Mouse (Mus musculus): ENCODE data around the gene Tmem184c. TPM values are rescaled to one million over a fixed set of nuclear protein-coding genes. Genes with fewer than 3 reads are reported as not detected.

Tmem184c gene
- polyA plus RNA-seq, 1 experiment from 2014 or later, result 62.9 TPM

- no peaks in the 10 kb centered on the region for H3K27me3 ChIP-seq (ENCODE audit: control insufficient read depth, insufficient read depth, low read length)
- no peaks in the 10 kb centered on the region for H3K9me3 ChIP-seq (ENCODE audit: control insufficient read depth, low read length)
- DNase-seq (ENCODE audit: low spot score) (no peak), ATAC-seq (ENCODE audit: low FRiP score) (no peak)
- H3K27ac ChIP-seq (ENCODE audit: low read depth, low read length), result no peak overlapping the region
- H3K36me3 ChIP-seq (ENCODE audit: control insufficient read depth, insufficient read depth, low read length), result peaks cover 4% of the 10 kb centered on the region; the same call in 1 of the 2 replicates
- no peak overlapping the region for H3K4me2 ChIP-seq (replicated peaks; ENCODE audit: low read depth, low read length)
- WGBS, result 93% methylated on average over 3 of the region's 3 CpGs
- H3K4me1 ChIP-seq (replicated peaks; ENCODE audit: control insufficient read depth, insufficient read depth, low read length), result no peaks in the 10 kb centered on the region
- no peak overlapping the region for H3K4me3 ChIP-seq (ENCODE audit: low read depth, low read length)
- H3K9ac ChIP-seq (ENCODE audit: low read depth, low read length), result no peak overlapping the region
Measured at GRCm38 (mm10) chr8:77552491-77552890, 58.0 kb downstream of the Tmem184c start.

DNA sequence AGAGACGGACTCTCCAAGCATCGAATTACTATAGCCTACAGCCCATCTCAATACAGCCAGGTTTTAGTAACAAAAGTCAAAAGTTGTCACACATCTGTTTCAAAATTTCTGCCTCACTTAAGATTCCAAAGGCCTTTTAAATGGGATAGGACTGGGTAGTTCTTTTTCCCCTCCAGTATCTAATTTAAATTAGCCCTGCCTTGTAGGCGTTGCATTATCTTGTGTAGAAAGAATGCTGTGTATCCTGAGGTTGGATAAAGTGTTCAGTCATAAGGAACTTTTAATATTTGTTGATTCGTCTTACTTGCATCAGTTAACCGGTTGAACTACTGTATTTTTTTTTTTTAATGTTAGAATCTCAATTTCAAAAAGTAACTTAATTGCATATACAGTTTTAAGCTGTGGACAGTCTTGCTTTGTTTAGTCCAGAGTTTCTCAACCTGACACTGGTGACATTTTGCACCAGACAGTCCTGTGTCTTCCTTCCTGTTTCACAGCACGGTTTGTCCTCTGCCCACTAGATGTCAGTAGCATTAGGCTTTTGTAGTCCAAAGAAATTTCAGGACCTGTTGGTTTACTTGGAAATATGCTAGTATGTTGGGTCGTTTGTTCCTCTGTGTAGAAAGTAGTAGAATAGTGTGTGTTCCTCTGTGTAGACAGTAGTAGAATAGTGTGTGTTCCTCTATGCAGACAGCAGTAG lies 60.5 kb downstream of the Tmem184c start:
- 28% methylated on average over 7 of the region's 7 CpGs for WGBS
- H3K4me1 ChIP-seq (replicated peaks; ENCODE audit: control insufficient read depth, insufficient read depth, low read length), result no peaks in the 10 kb centered on the region
- H3K36me3 ChIP-seq (ENCODE audit: control insufficient read depth, insufficient read depth, low read length), result no peaks in the 10 kb centered on the region
- ATAC-seq (ENCODE audit: low FRiP score), result peak; percentile 13; the same call in 1 of the 2 replicates
- DNase-seq (ENCODE audit: low spot score), result peak; percentile 36
- no peaks in the 10 kb centered on the region for H3K27me3 ChIP-seq (ENCODE audit: control insufficient read depth, insufficient read depth, low read length)
- peak overlapping the region; percentile 88 for H3K9ac ChIP-seq (ENCODE audit: low read depth, low read length)
- peak overlapping the region; percentile 59 for H3K4me2 ChIP-seq (replicated peaks; ENCODE audit: low read depth, low read length)
- H3K27ac ChIP-seq (ENCODE audit: low read depth, low read length), result no peak overlapping the region
- H3K4me3 ChIP-seq (ENCODE audit: low read depth, low read length), result peak overlapping the region; percentile 83
- no peaks in the 10 kb centered on the region for H3K9me3 ChIP-seq (ENCODE audit: control insufficient read depth, low read length)

DNA sequence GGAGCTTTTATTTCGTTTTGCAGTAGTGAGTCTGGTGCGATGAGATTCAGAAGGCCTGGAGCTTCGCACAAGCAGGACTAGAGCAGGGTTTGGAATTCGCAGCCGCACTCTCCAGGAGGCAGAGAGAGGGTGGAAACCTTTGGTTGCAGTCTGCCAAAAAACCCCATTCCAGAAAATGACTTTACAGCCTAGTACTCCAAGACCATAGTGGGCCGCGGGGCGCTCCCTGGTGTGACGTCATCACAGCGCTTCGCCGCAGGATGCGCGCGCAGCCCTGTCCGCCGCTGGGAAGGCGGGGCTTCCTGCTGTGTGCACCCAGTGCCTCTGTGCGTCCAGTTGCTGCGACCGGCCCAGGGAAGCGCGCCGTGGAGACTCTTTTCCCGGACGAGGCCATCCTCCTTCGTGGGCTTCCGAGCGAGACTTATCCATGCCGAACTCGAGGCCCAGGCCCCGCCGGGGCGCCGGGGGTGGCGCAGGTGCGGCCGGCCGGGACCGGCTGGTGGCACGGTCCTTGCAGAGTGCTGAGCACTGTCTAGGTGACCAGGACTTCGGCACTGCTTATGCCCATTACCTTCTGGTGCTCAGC lies 61.3 kb downstream of the Tmem184c start, which contains the start of gene Prmt9:
TSS of gene Prmt9 (plus strand) at position 277 of the 586 bp plus-strand sequence.
- Histone ChIP-seq H3K4me2 (replicated peaks; ENCODE audit: low read depth, low read length) (peak within 1 kb of the TSS; percentile 59), H3K27ac (ENCODE audit: low read depth, low read length) (peak within 1 kb of the TSS; percentile 72), H3K36me3 (ENCODE audit: control insufficient read depth, insufficient read depth, low read length) (no peaks in the 10 kb centered on the region), H3K4me1 (replicated peaks; ENCODE audit: control insufficient read depth, insufficient read depth, low read length) (no peaks in the 10 kb centered on the region), H3K9ac (ENCODE audit: low read depth, low read length) (peak within 1 kb of the TSS; percentile 88), H3K4me3 (ENCODE audit: low read depth, low read length) (peak within 1 kb of the TSS; percentile 83), H3K9me3 (ENCODE audit: control insufficient read depth, low read length) (no peaks in the 10 kb centered on the region), H3K27me3 (ENCODE audit: control insufficient read depth, insufficient read depth, low read length) (no peaks in the 10 kb centered on the region)
- DNase-seq (ENCODE audit: low spot score) (peak; percentile 96), ATAC-seq (ENCODE audit: low FRiP score) (peak; percentile 97)
- WGBS, result 4% methylated on average over 41 of the region's 42 CpGs

Other genes with a start within 250 kb of the Tmem184c start
- 13.6 and 15.4 TPM in 2 replicates for gene Arhgap10, start 92.7 kb downstream of the Tmem184c start, polyA plus RNA-seq (2014; fragmentation: Nextera tagmentation; extraction: Ambion mirVana)
- 22.7 and 24.3 TPM in 2 replicates for gene Prmt9, start 61.3 kb downstream of the Tmem184c start, polyA plus RNA-seq (2014; fragmentation: Nextera tagmentation; extraction: Ambion mirVana)
- gene Ednra, start 113.8 kb upstream of the Tmem184c start, polyA plus RNA-seq (2014; fragmentation: Nextera tagmentation; extraction: Ambion mirVana), result 17.3 and 23.9 TPM in 2 replicates

Measured in hindbrain, embryonic 11.5 days (tissue).